Mouse (Mus musculus) left cerebral cortex, adult 2 months (tissue): ENCODE measurements around the gene Gm10912. TPM values are rescaled to one million over a fixed set of nuclear protein-coding genes. Genes with fewer than 3 reads are reported as not detected.
"Not testable (repeated sequence)": the region's sequence is repeated elsewhere in the genome, so short reads cannot be mapped to it uniquely, and the experiment has no call there.

ENCODE experiments used
- DNase-seq, 2 experiments: peaks; one replicate each; pipeline ENCODE4 v3.0.0; 2021 to 2022; ENCODE audit warnings: low spot score in 2 of 2, mixed read lengths in 1 of 2; ENCODE audit errors: extremely low spot score in 1 of 2
- H3K27ac ChIP-seq: fragments of 200-600 bp; 2 replicates; pipeline ENCODE4 v1.8.1; 2022
- H3K4me3 ChIP-seq: fragments of 200-600 bp; 2 replicates; pipeline ENCODE4 v1.8.1; 2022
- CTCF ChIP-seq: fragments of 200-600 bp; IDR thresholded peaks from 2 replicates; pipeline ENCODE4 v1.8.1; 2022; ENCODE audit warnings: antibody characterized with exemption, mild to moderate bottlenecking, moderate library complexity
- intact Hi-C: fragments of 180-260 bp; cut with DNase I; formaldehyde crosslinking; loops from one replicate; pipeline ENCODE4 v1.15.1; 2025
- total RNA-seq, 2 experiments: library from RNA; stranded (reverse); gene quantifications; 2 replicates each; pipeline ENCODE4 v1.2.3; 2021

The Gm10912 gene
- total RNA-seq, 2 experiments from 2014 or later, result 0.54 to 0.68 TPM

- no peak for DNase-seq
- no peak overlapping the region for H3K4me3 ChIP-seq
- TF ChIP-seq CTCF, result no peak
- intact Hi-C loops, result no loop called here
- H3K27ac ChIP-seq, result no peak overlapping the region
Measured at GRCm38 (mm10) chr2:104041632-104042031, 24.0 kb upstream of the Gm10912 start.

- TF ChIP-seq CTCF, result no peak
- intact Hi-C loops, result no loop called here
- H3K27ac ChIP-seq, result no peak overlapping the region
- no peak overlapping the region for H3K4me3 ChIP-seq
- no peak for DNase-seq
Measured at GRCm38 (mm10) chr2:104042766-104043165, 22.9 kb upstream of the Gm10912 start.

DNA sequence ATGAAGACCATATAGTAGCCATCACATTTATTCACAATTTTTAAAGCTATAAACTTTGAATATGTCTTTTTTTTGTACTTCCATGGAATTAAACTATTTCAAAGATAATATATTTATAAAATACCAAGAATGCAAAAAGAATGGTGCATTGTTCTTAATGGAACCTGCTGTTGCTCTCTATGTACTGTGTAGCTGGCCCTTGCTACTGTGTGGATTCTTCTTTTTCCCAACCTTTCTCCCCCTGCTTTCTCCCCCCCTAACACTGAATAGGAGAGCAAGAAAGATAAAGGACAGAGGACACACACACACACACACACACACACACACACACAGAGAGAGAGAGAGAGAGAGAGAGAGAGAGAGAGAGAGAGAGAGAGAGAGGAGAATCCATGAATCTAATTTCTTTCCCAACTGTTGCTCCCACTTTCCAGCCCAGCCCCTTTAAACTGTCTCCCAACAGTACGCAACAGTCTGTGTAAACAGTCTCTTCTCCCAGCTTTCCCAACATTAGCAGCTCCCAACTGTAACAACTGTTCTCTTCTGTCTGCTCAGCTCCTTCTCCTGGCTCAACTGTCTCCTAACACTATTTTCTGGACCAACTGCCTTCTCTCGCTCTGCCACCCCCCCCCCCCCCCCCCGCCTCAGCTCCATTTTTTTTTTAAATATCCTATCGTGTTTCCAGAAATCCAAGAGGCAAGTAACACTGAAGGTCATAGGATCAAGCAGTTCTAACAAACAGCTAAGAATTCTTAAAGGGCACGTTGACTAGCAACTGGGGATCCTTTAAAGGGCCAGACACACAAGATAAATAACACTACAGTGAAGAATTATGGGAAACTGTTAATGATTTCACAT lies 21.8 kb upstream of the Gm10912 start:
- DNase-seq, result no peak
- intact Hi-C loops, result no loop called here
- no peak for TF ChIP-seq CTCF
- H3K27ac ChIP-seq, result no peak overlapping the region
- H3K4me3 ChIP-seq, result no peak overlapping the region

GRCm38 (mm10) chr2:104044479-104045080 lies 21.0 kb upstream of the Gm10912 start:
- H3K4me3 ChIP-seq, result no peak overlapping the region
- intact Hi-C loops, result no loop called here
- no peak for DNase-seq
- no peak overlapping the region for H3K27ac ChIP-seq
- TF ChIP-seq CTCF, result no peak

GRCm38 (mm10) chr2:104058381-104058780 lies 7.2 kb upstream of the Gm10912 start:
- no peak overlapping the region for H3K27ac ChIP-seq
- intact Hi-C loops, result loop anchor here (10.0 kb wide), 1 partner anchor 376 kb away; no protein-coding TSS in a partner anchor
- H3K4me3 ChIP-seq, result no peak overlapping the region
- TF ChIP-seq CTCF, result no peak
- DNase-seq, result no peak

GRCm38 (mm10) chr2:104058954-104059353 lies 6.7 kb upstream of the Gm10912 start:
- TF ChIP-seq CTCF, result no peak
- DNase-seq, result no peak
- H3K27ac ChIP-seq, result no peak overlapping the region
- H3K4me3 ChIP-seq, result no peak overlapping the region
- intact Hi-C loops, result loop anchor here (10.0 kb wide), 1 partner anchor 376 kb away; no protein-coding TSS in a partner anchor

DNA sequence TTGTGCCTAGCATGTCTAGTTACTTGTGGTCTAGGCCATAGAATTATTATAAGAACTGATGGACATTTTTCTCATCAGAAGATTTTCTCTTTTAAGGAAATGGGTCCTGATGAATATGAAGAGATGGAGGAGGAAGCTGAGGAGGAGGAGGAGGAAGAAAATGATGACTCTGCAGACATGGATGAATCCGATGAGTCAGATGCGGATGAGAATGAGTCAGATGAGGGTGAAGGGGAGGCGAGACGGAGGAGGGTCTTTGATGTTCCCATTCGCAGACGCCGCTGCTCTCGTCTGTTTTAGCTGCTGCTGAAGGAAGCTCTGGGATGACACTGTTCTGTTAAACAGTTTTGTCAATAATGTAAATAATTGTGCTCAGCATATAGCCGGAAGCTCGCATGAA lies 5.8 kb upstream of the Gm10912 start:
- peak overlapping the region; percentile 38; the same call in 1 of the 2 replicates for H3K27ac ChIP-seq
- no peak for DNase-seq
- intact Hi-C loops, result loop anchor here (10.0 kb wide), 1 partner anchor 375 kb away; no protein-coding TSS in a partner anchor
- no peak overlapping the region for H3K4me3 ChIP-seq
- no peak for TF ChIP-seq CTCF

DNA sequence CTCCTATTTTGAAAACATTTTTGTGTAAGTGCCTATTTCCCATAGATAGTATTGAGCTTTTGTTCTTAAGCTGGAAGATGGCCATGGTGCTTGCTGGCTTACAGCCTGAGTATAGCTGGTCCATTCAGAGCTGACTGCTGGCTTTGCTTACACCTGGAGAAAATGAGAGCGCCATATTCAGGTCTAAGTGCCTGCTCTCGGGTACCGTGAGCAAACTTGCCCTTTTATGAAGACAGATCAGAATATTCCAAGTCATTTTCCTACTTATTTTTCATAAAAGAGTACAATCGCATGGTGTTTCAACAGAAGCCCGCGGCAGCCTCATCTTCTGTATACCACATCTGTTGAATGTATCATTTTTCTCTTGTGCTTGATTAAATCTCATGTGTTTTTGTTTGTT lies 4.6 kb upstream of the Gm10912 start:
- Histone ChIP-seq H3K27ac (peak overlapping the region; percentile 8; the same call in 1 of the 2 replicates), H3K4me3 (no peak overlapping the region)
- intact Hi-C loops, result no loop called here
- no peak for DNase-seq
- no peak for TF ChIP-seq CTCF

GRCm38 (mm10) chr2:104062665-104063064 lies 3.0 kb upstream of the Gm10912 start:
- no peak for DNase-seq
- TF ChIP-seq CTCF, result no peak
- H3K4me3 ChIP-seq, result no peak overlapping the region
- intact Hi-C loops, result no loop called here
- H3K27ac ChIP-seq, result no peak overlapping the region

GRCm38 (mm10) chr2:104064152-104064551 lies 1.5 kb upstream of the Gm10912 start:
- TF ChIP-seq CTCF, result no peak
- DNase-seq, result no peak
- H3K27ac ChIP-seq, result no peak overlapping the region
- H3K4me3 ChIP-seq, result no peak overlapping the region
- intact Hi-C loops, result no loop called here

DNA sequence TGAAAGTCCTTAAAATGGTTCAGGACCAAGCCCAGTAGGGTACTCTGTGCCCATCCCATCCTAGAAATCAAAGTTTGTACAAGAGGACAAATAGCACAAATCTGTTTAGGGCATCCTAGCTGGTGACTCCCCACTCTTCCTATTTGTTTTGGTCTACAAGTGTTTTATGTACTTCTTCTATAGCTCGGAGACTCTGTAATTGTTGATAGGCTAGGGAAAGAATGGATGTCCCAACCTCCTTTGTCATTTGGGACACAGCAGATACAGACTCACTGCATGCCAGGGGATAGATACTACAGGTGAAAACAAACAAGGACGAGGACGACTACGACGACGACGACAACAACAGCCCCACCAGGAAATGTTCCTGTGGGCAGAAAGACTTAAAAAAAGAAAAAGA lies 2.8 kb downstream of the Gm10912 start, which contains the start of gene Gm10799:
Gene Gm10799 (minus strand): TSS at position 101 of the 400 bp plus-strand sequence.
- H3K27ac ChIP-seq, DNase-seq, H3K4me3 ChIP-seq: not testable (repeated sequence)
- intact Hi-C loops, result loop anchor here (1.0 kb wide), 1 partner anchor 27 kb away; the partner anchor contains the start of gene Cd59a

DNA sequence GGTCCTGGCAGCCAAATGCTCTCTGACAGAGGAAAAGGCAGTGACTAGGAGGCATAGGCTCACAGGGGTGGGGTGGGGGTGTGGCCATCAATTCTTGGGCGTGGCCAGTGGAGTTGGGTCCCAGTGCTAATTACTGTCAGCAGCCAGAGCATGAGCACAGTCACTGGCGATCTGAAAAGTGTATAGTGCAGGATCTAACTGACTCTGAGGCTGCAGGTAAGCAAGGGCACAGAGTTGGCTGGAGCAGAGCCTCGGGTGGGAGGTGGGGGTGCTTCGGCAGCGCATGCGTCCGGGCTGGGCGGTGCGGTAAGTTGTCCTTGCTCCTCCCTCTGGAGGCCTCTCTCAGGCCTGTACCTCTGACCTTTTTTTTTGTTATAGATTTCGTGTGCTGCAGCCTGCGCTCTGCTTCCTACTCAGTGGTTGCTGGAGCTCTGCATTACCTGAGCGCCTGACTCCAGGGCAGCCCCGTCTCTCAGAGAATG lies 4.1 kb downstream of the Gm10912 start, which contains the start of gene Cd59b:
Gene Cd59b (plus strand): TSS at position 146 of the 482 bp plus-strand sequence.
- TF ChIP-seq CTCF, result no peak
- Histone ChIP-seq H3K27ac (no peak within 1 kb of the TSS), H3K4me3 (peak within 1 kb of the TSS; percentile 16)
- DNase-seq, result no peak
- intact Hi-C loops, result no loop called here

GRCm38 (mm10) chr2:104078285-104078684 lies 12.7 kb downstream of the Gm10912 start:
- intact Hi-C loops, DNase-seq, H3K27ac ChIP-seq, H3K4me3 ChIP-seq: not testable (repeated sequence)

DNA sequence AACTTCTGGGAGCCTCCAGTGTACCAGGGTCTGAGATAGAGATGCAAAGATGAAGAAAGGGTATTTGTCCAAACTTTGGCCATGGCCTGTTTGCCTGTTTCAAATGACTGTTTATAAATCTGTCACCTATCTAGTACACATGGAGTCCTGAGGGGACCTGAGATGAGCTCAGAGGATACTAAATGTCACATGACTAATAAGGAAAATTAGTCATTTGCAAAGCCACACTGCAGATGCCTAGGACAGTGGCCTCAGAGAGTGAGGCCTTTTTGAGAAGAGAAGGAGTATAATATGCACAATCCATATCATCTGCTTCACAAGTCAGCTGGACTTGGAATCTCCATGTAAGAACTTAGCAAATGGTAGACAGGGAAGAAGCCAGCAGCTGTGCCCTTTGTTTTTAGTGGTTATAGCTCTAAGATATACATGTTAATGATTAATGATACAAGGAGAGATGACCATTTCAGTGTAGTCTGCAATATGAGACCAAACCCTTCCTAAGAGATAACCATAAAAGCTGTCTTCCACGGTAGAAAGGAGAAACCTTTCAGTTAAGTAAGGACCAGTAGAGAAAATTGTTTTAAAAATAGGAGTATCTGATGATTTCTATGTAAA lies 15.9 kb downstream of the Gm10912 start:
- H3K27ac ChIP-seq, intact Hi-C loops, H3K4me3 ChIP-seq, DNase-seq: not testable (repeated sequence)
